Mouse (Mus musculus): Measurements from ENCODE around the gene Tcap.

DNA sequence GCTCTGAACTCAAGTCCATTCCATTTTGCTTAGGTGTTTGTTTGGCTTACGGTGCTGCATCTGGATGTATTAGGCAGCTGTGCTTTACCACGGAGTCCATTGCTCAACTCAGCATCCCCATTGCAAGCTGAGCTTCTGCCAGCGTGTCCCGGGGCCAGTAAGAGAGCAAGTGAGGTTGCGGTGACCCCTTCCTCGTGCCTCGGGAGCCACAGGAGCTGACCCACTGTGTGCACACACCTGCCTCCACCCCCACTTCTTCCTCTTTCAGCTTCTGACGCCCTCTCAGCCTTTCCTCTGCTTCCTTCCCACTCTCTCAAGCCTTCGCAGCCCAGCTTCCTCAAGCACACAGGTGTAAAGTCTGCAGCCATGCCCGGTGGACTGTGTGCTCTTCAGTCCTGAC is 17.3 kb upstream of the Tcap start:
- TF ChIP-seq CTCF (conservative IDR thresholded peaks at IDR 0.05; ENCODE audit: insufficient read depth, insufficient read length, low read depth, low read length) (no peak), POLR2A (IDR thresholded peaks at IDR 0.05; ENCODE audit: low read depth, low read length) (no peak)

All from kidney, adult 2 months (tissue).